Mouse (Mus musculus): ENCODE data around the gene Map2k5.
A peak's percentile ranks its signal among the peaks of the same experiment; 100 is the strongest.

Gene Map2k5

GRCm38 (mm10) chr9:63129641-63130041 lies 248.1 kb downstream of the Map2k5 start:
- DNase-seq (ENCODE audit: inconsistent ontology term), result no peak

- DNase-seq (ENCODE audit: inconsistent ontology term), result no peak
Measured at GRCm38 (mm10) chr9:63124512-63124911, 253.2 kb downstream of the Map2k5 start.

GRCm38 (mm10) chr9:63123451-63124438 lies 254.0 kb downstream of the Map2k5 start:
- DNase-seq (ENCODE audit: inconsistent ontology term), result peak; percentile 91

GRCm38 (mm10) chr9:63122161-63122833 lies 255.4 kb downstream of the Map2k5 start:
- no peak for DNase-seq (ENCODE audit: inconsistent ontology term)

- DNase-seq (ENCODE audit: inconsistent ontology term), result no peak
Measured at GRCm38 (mm10) chr9:63118385-63118784, 259.3 kb downstream of the Map2k5 start.

Data from Muller cell, postnatal 12 days (primary cell).